Mouse (Mus musculus): ENCODE results near the gene Mrpl39.

DNA sequence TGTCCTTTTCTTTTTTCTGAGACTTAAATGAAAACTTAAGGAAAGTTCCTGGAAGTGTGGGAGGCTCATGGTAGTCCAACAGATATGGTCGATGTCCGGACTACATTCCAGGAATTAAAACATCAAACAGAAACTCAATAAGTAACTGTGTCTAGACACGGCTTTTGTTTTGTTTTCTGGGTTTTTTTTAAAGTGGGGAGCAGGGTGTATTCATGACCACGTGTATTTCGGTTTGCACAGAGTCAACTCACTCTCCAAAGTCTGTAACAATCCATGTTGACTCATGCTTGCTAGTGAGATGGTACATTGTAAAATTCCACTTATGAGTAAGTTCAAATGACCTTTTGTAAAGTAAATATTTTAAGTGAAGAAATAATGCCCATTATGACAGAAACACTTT lies 54.8 kb downstream of the Mrpl39 start:
- TF ChIP-seq CTCF (IDR thresholded peaks at IDR 0.05; ENCODE audit: extremely low read depth, insufficient read depth, insufficient read length, insufficient replicate concordance) (no peak), POLR2A (IDR thresholded peaks at IDR 0.05; ENCODE audit: low read depth, low read length) (no peak)

All from spleen, adult 2 months (tissue).